Mouse (Mus musculus): ENCODE data around the gene Ccna1. TPM values are rescaled to one million over a fixed set of nuclear protein-coding genes. Genes with fewer than 3 reads are reported as not detected.

The Ccna1 gene
- polyA plus RNA-seq, 1 experiment from 2014 or later, result 3.3 TPM

DNA sequence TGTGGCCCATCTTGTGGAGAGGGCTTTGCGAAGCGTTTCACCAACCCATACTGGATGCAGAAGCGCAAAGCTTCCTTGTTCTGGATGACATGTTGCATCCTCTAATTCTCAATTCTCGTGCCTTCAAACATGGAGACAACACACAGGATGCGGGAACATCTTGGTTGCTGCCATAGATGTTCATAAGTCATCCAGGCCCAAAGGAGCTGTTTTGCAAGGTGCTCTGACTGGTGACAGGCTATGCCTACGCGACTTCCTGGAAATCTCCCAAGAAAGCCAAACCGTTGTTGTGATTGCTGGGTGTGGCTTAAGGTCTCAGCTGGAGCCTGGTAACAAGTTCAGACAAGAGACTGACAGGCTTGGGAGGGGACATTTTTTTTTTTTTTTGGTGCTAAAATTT, 1.1 kb upstream of the Ccna1 start:
- H3K4me2 ChIP-seq (replicated peaks; ENCODE audit: low read depth, low read length), result no peak overlapping the region
- WGBS, result 66% methylated on average over 8 of the region's 8 CpGs
- H3K36me3 ChIP-seq (ENCODE audit: control insufficient read depth, insufficient read depth, low read length), result no peaks in the 10 kb centered on the region
- H3K9me3 ChIP-seq (ENCODE audit: control insufficient read depth, low read depth, low read length), result no peaks in the 10 kb centered on the region
- H3K27me3 ChIP-seq (ENCODE audit: control insufficient read depth, insufficient read depth, low read length), result no peaks in the 10 kb centered on the region
- H3K4me3 ChIP-seq (ENCODE audit: low read depth, low read length), result no peak overlapping the region
- no peak overlapping the region for H3K9ac ChIP-seq (replicated peaks; ENCODE audit: low read depth, low read length)
- ATAC-seq (ENCODE audit: insufficient number of reproducible peaks, insufficient read depth, low FRiP score, low read depth), result no peak
- H3K4me1 ChIP-seq (ENCODE audit: control insufficient read depth, insufficient read depth, low read length), result peaks cover 2% of the 10 kb centered on the region; the same call in 1 of the 2 replicates
- H3K27ac ChIP-seq (ENCODE audit: low read length), result no peak overlapping the region

- Histone ChIP-seq H3K9me3 (ENCODE audit: control insufficient read depth, low read depth, low read length) (no peaks in the 10 kb centered on the region), H3K4me3 (ENCODE audit: low read depth, low read length) (peak overlapping the region; percentile 46), H3K36me3 (ENCODE audit: control insufficient read depth, insufficient read depth, low read length) (no peaks in the 10 kb centered on the region), H3K4me1 (ENCODE audit: control insufficient read depth, insufficient read depth, low read length) (peaks cover 2% of the 10 kb centered on the region; the same call in 1 of the 2 replicates), H3K27me3 (ENCODE audit: control insufficient read depth, insufficient read depth, low read length) (no peaks in the 10 kb centered on the region), H3K4me2 (replicated peaks; ENCODE audit: low read depth, low read length) (peak overlapping the region; percentile 95), H3K9ac (replicated peaks; ENCODE audit: low read depth, low read length) (no peak overlapping the region; the same call in 1 of the 2 replicates), H3K27ac (ENCODE audit: low read length) (no peak overlapping the region)
- WGBS, result 7% methylated on average over 11 of the region's 11 CpGs
- no peak for ATAC-seq (ENCODE audit: insufficient number of reproducible peaks, insufficient read depth, low FRiP score, low read depth)
Measured at GRCm38 (mm10) chr3:55055747-55056120, 433 bp upstream of the Ccna1 start.

DNA sequence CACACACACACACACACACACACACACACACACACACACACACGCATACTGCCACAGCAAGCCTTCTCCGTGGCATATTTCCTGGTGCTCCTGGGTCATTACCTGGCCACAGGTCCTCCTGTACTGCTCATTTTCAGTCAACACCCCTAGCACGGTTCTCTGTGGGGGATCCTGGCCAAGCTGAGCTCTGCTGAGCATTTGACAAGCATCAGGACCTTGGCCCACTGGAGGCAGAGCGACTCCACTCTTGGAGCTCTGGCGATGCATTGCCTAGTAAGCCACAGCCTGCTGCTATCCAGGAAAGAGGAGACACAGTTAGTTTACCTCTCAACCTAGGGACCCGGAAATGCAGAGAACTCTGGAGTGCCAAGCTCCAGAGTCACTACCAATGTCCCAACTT, 1.1 kb downstream of the Ccna1 start:
- Histone ChIP-seq H3K4me2 (replicated peaks; ENCODE audit: low read depth, low read length) (peak overlapping the region; percentile 95), H3K36me3 (ENCODE audit: control insufficient read depth, insufficient read depth, low read length) (no peaks in the 10 kb centered on the region), H3K9me3 (ENCODE audit: control insufficient read depth, low read depth, low read length) (no peaks in the 10 kb centered on the region), H3K4me3 (ENCODE audit: low read depth, low read length) (no peak overlapping the region), H3K27ac (ENCODE audit: low read length) (no peak overlapping the region), H3K9ac (replicated peaks; ENCODE audit: low read depth, low read length) (no peak overlapping the region), H3K27me3 (ENCODE audit: control insufficient read depth, insufficient read depth, low read length) (no peaks in the 10 kb centered on the region), H3K4me1 (ENCODE audit: control insufficient read depth, insufficient read depth, low read length) (peaks cover 2% of the 10 kb centered on the region; the same call in 1 of the 2 replicates)
- WGBS, result 55% methylated on average over 6 of the region's 6 CpGs
- ATAC-seq (ENCODE audit: insufficient number of reproducible peaks, insufficient read depth, low FRiP score, low read depth), result no peak

GRCm38 (mm10) chr3:55044601-55045370, 10.5 kb downstream of the Ccna1 start:
- WGBS, result 68% methylated on average over 8 of the region's 8 CpGs
- Histone ChIP-seq H3K36me3 (ENCODE audit: control insufficient read depth, insufficient read depth, low read length) (no peaks in the 10 kb centered on the region), H3K4me1 (ENCODE audit: control insufficient read depth, insufficient read depth, low read length) (no peaks in the 10 kb centered on the region), H3K9ac (replicated peaks; ENCODE audit: low read depth, low read length) (no peak overlapping the region), H3K4me2 (replicated peaks; ENCODE audit: low read depth, low read length) (no peak overlapping the region), H3K4me3 (ENCODE audit: low read depth, low read length) (no peak overlapping the region), H3K27ac (ENCODE audit: low read length) (no peak overlapping the region), H3K27me3 (ENCODE audit: control insufficient read depth, insufficient read depth, low read length) (no peaks in the 10 kb centered on the region), H3K9me3 (ENCODE audit: control insufficient read depth, low read depth, low read length) (no peaks in the 10 kb centered on the region)
- ATAC-seq (ENCODE audit: insufficient number of reproducible peaks, insufficient read depth, low FRiP score, low read depth), result no peak

DNA sequence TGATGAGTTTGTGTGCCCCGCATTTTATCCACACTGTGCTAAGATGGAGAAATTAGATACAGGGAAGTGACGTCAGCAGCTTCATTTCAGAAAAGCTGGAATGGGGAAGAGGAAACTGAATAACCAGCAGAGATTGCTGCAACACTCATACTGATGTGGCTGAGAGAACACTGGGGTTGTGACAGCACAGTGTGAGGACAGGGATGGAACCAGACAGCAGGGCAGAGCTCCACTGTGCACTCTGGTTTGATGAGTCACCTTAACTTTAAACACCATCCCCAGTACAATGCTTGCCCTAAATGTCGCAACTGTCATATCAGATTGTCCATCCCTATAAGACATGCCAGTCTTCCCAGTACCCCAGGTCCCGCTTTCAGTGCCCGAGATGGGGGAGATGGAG, 17.7 kb downstream of the Ccna1 start:
- Histone ChIP-seq H3K9ac (replicated peaks; ENCODE audit: low read depth, low read length) (no peak overlapping the region), H3K9me3 (ENCODE audit: control insufficient read depth, low read depth, low read length) (no peaks in the 10 kb centered on the region), H3K4me3 (ENCODE audit: low read depth, low read length) (no peak overlapping the region), H3K4me1 (ENCODE audit: control insufficient read depth, insufficient read depth, low read length) (no peaks in the 10 kb centered on the region), H3K36me3 (ENCODE audit: control insufficient read depth, insufficient read depth, low read length) (no peaks in the 10 kb centered on the region), H3K27me3 (ENCODE audit: control insufficient read depth, insufficient read depth, low read length) (no peaks in the 10 kb centered on the region), H3K4me2 (replicated peaks; ENCODE audit: low read depth, low read length) (no peak overlapping the region), H3K27ac (ENCODE audit: low read length) (no peak overlapping the region)
- 85% methylated on average over 5 of the region's 5 CpGs for WGBS
- no peak for ATAC-seq (ENCODE audit: insufficient number of reproducible peaks, insufficient read depth, low FRiP score, low read depth)

- H3K4me2 ChIP-seq (replicated peaks; ENCODE audit: low read depth, low read length), result no peak overlapping the region
- no peaks in the 10 kb centered on the region for H3K9me3 ChIP-seq (ENCODE audit: control insufficient read depth, low read depth, low read length)
- ATAC-seq (ENCODE audit: insufficient number of reproducible peaks, insufficient read depth, low FRiP score, low read depth), result no peak
- H3K4me3 ChIP-seq (ENCODE audit: low read depth, low read length), result no peak overlapping the region
- 77% methylated on average over 7 of the region's 7 CpGs for WGBS
- H3K4me1 ChIP-seq (ENCODE audit: control insufficient read depth, insufficient read depth, low read length), result no peaks in the 10 kb centered on the region
- H3K27ac ChIP-seq (ENCODE audit: low read length), result no peak overlapping the region
- H3K36me3 ChIP-seq (ENCODE audit: control insufficient read depth, insufficient read depth, low read length), result no peaks in the 10 kb centered on the region
- H3K27me3 ChIP-seq (ENCODE audit: control insufficient read depth, insufficient read depth, low read length), result no peaks in the 10 kb centered on the region
- H3K9ac ChIP-seq (replicated peaks; ENCODE audit: low read depth, low read length), result no peak overlapping the region
Measured at GRCm38 (mm10) chr3:55027271-55027840, 27.9 kb downstream of the Ccna1 start.

- no peaks in the 10 kb centered on the region for H3K27me3 ChIP-seq (ENCODE audit: control insufficient read depth, insufficient read depth, low read length)
- no peak for ATAC-seq (ENCODE audit: insufficient number of reproducible peaks, insufficient read depth, low FRiP score, low read depth)
- no peaks in the 10 kb centered on the region for H3K36me3 ChIP-seq (ENCODE audit: control insufficient read depth, insufficient read depth, low read length)
- no peak overlapping the region for H3K9ac ChIP-seq (replicated peaks; ENCODE audit: low read depth, low read length)
- H3K4me3 ChIP-seq (ENCODE audit: low read depth, low read length), result no peak overlapping the region
- no peaks in the 10 kb centered on the region for H3K4me1 ChIP-seq (ENCODE audit: control insufficient read depth, insufficient read depth, low read length)
- no peak overlapping the region for H3K4me2 ChIP-seq (replicated peaks; ENCODE audit: low read depth, low read length)
- H3K27ac ChIP-seq (ENCODE audit: low read length), result no peak overlapping the region
- no peaks in the 10 kb centered on the region for H3K9me3 ChIP-seq (ENCODE audit: control insufficient read depth, low read depth, low read length)
- WGBS, result 72% methylated on average over 3 of the region's 3 CpGs
Measured at GRCm38 (mm10) chr3:55025502-55025901, 29.8 kb downstream of the Ccna1 start.

DNA sequence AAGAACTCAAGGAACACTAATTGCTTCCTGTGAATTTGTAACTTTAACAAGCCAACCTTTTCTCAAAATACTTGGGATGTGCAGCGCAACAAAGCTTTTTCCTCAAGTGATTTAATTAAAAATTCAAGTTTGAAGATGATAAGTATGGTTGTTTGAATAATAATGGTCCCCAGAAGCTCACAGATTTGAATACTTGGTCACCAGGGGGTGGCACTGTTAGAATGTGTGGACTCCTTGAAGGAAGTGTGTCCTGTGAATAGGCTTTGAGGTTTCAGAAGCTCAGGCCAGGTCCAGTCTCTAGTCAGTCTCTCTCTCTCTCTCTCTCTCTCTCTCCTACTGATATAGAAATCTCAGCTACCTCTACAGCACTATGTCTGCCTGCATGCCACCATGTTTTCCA, 32.0 kb downstream of the Ccna1 start:
- 100% methylated on average over 1 of the region's 1 CpGs for WGBS
- no peaks in the 10 kb centered on the region for H3K36me3 ChIP-seq (ENCODE audit: control insufficient read depth, insufficient read depth, low read length)
- H3K4me2 ChIP-seq (replicated peaks; ENCODE audit: low read depth, low read length), result no peak overlapping the region
- H3K4me1 ChIP-seq (ENCODE audit: control insufficient read depth, insufficient read depth, low read length), result no peaks in the 10 kb centered on the region
- no peaks in the 10 kb centered on the region for H3K9me3 ChIP-seq (ENCODE audit: control insufficient read depth, low read depth, low read length)
- no peak overlapping the region for H3K27ac ChIP-seq (ENCODE audit: low read length)
- no peak overlapping the region for H3K9ac ChIP-seq (replicated peaks; ENCODE audit: low read depth, low read length)
- H3K4me3 ChIP-seq (ENCODE audit: low read depth, low read length), result no peak overlapping the region
- H3K27me3 ChIP-seq (ENCODE audit: control insufficient read depth, insufficient read depth, low read length), result no peaks in the 10 kb centered on the region
- ATAC-seq (ENCODE audit: insufficient number of reproducible peaks, insufficient read depth, low FRiP score, low read depth), result no peak

All from stomach, embryonic 14.5 days (tissue).